Mouse (Mus musculus) brain, embryonic 14.5 days (tissue): ENCODE results near the gene Nupr1l. TPM values are rescaled to one million over a fixed set of nuclear protein-coding genes. Genes with fewer than 3 reads are reported as not detected.
A peak's percentile ranks its signal among the peaks of the same experiment; 100 is the strongest.

Experiments used
- DNase-seq: peaks from one replicate; pipeline ENCODE4 v3.0.0-alpha.2; 2011; ENCODE audit warnings: low read depth
- CTCF ChIP-seq: fragments of 200-500 bp; IDR thresholded peaks from 2 replicates; pipeline ENCODE4 v1.5.1; 2012; ENCODE audit warnings: inconsistent platforms, mild to moderate bottlenecking, moderate library complexity, borderline replicate concordance; ENCODE audit not compliant: insufficient read depth, insufficient read length; ENCODE audit errors: extremely low read depth
- POLR2A ChIP-seq: fragments of 200-500 bp; IDR thresholded peaks from 2 replicates; pipeline ENCODE4 v1.6.1; 2012; ENCODE audit warnings: mild to moderate bottlenecking, inconsistent platforms, borderline replicate concordance; ENCODE audit not compliant: poor library complexity, insufficient read depth, insufficient read length, severe bottlenecking; ENCODE audit errors: extremely low read depth
- polyA plus RNA-seq: library from polyadenylated mRNA; depleted of rRNA; stranded (reverse); fragments of >200 nt; gene quantifications from 2 replicates; pipeline ENCODE4 v1.2.3, GENCODE M21; 2012; rRNA removed

Gene Nupr1l
- polyA plus RNA-seq, 1 experiment = 4.5 TPM

GRCm38 (mm10) chr5:129952143-129952542, 43.8 kb downstream of the Nupr1l start:
- DNase-seq = no peak
- no peak for TF ChIP-seq POLR2A

GRCm38 (mm10) chr5:129954473-129955254, 46.3 kb downstream of the Nupr1l start:
- TF ChIP-seq POLR2A (no peak), CTCF (no peak)
- no peak for DNase-seq

GRCm38 (mm10) chr5:129955792-129956191, 47.5 kb downstream of the Nupr1l start:
- TF ChIP-seq CTCF (no peak), POLR2A (no peak)
- DNase-seq = peak; percentile 11

GRCm38 (mm10) chr5:129963224-129963623, 54.9 kb downstream of the Nupr1l start:
- no peak for TF ChIP-seq POLR2A
- no peak for TF ChIP-seq CTCF
- peak; percentile 7 for DNase-seq

Other genes with a start within 250 kb of the Nupr1l start
- gene Zfp11, start 238.4 kb upstream of the Nupr1l start, polyA plus RNA-seq = 6.9 and 7.5 TPM in 2 replicates
- gene Sept14, start 200.0 kb upstream of the Nupr1l start, polyA plus RNA-seq = not detected in 2 replicates
- gene Mrps17, start 193.0 kb upstream of the Nupr1l start, polyA plus RNA-seq = 116 and 127 TPM in 2 replicates
- gene Nipsnap2, start 183.5 kb upstream of the Nupr1l start, polyA plus RNA-seq = 66.5 and 68.8 TPM in 2 replicates
- 16.6 and 21.7 TPM in 2 replicates for gene Psph, start 121.1 kb upstream of the Nupr1l start, polyA plus RNA-seq
- 26.6 and 26.9 TPM in 2 replicates for gene Sumf2, start 61.6 kb upstream of the Nupr1l start, polyA plus RNA-seq
- 761 and 1,401 TPM in 2 replicates for gene Chchd2, start 21.1 kb upstream of the Nupr1l start, polyA plus RNA-seq
- gene Zbed5, start 12.8 kb upstream of the Nupr1l start, polyA plus RNA-seq = 13.9 and 14.8 TPM in 2 replicates
- gene Phkg1, start 10.0 kb upstream of the Nupr1l start, polyA plus RNA-seq = 0.14 and 0.24 TPM in 2 replicates
- gene Vkorc1l1, start 33.4 kb downstream of the Nupr1l start, polyA plus RNA-seq = 40.5 and 51.2 TPM in 2 replicates
- 16.3 and 22.5 TPM in 2 replicates for gene Gusb, start 94.5 kb downstream of the Nupr1l start, polyA plus RNA-seq
- gene Asl, start 120.7 kb downstream of the Nupr1l start, polyA plus RNA-seq = 27.9 and 30.7 TPM in 2 replicates
- gene Crcp, start 120.8 kb downstream of the Nupr1l start, polyA plus RNA-seq = 37.6 and 51.0 TPM in 2 replicates
- gene Tpst1, start 164.8 kb downstream of the Nupr1l start, polyA plus RNA-seq = 27.3 and 32.9 TPM in 2 replicates
- gene Kctd7, start 236.3 kb downstream of the Nupr1l start, polyA plus RNA-seq = 11.7 and 12.4 TPM in 2 replicates